Mouse (Mus musculus): ENCODE measurements around the gene Saa1.

The Saa1 gene

DNA sequence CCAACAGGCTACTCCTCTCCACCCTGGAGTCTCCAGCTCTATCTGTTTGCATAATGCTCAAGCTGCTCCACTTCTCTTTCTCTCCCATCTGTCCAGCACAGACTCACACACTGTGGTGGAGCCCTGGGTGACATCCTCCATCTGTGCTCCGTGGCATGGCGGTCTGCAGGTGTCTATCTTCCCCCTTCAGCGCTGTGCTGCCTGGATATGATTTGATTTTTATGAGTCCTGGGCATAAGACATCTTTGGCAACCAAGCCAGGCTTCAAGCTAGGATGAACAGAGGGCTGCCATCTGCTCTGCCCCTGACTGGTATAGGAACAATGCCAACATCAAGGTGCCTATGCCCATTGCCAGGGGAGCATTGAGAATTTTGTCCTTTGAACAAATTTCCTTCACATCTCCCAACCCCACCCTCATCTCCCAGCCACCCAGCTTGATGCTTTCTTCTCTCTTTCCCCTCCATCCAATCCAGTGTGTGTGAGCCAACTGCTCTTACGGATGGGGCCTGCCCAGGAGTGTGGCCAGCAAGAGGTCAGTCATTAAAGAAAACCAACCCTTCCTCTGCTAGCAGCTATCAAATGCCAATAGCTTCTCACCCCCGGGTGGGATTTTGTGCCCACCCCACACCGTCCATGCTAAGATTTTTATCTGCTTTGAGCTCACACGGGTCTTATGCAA lies 24.0 kb downstream of the Saa1 start:
- DNase-seq (ENCODE audit: low spot score): no peak

DNA sequence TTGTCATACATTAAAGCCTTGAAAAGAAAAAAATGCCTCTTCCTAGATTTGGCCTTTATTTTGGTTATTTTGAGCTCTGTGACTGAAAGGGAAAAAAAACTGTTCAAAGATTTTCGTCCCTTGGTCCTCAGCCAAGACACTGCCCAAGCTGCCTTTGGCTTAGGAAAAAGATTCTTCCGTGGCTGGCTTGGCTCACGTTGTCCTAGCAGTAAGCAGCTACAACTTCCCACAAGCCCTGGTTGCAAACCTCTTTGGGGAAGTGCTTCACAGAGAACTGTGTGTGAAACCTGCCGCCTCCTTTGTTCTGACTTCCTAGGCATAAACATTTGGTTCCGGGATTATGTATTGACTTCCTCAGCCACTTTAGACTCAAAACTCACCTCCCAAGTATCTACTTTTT lies 25.9 kb downstream of the Saa1 start:
- DNase-seq (ENCODE audit: low spot score): no peak

DNA sequence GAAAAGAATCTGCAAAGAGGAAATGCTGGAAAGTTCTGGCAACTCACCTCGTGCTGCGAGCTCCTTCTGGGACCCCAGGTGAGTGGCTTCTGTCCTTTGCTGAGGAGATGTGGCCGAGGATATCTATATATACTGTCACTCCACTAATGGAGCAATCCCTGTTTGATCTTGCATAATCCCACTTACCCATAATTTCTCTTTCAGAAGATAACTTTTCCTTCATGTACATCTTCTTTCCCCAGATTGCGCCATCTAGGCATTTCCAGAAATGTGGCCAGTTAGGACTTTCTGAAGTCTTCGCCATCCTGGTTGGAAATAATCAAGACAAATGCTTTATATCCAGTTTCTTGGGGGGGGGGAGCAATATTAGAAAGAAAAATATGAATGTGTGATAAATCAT lies 27.2 kb downstream of the Saa1 start, which contains the start of gene Saa3:
Gene Saa3, minus strand, starts transcription at position 101 of the 400 bp plus-strand sequence.
- DNase-seq (ENCODE audit: low spot score): no peak

DNA sequence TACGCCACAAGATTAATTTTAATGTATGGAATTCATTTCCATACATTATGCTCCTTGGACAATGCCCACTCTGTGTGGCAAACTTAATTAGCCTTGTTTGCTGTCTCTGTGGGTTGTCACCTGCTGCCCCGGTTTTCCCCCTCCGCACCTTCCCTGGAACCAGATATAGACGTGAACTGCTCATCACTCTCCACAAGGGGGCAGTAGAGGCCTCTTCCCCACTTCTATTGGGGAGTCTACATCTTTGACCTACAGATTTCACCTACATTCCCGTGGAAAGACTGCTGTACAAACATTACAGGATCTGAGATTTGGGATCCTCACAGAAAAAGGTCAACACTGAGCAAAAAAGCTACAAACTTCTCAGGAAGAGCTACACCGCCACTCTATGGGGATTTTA lies 28.3 kb downstream of the Saa1 start:
- DNase-seq (ENCODE audit: low spot score): no peak

DNA sequence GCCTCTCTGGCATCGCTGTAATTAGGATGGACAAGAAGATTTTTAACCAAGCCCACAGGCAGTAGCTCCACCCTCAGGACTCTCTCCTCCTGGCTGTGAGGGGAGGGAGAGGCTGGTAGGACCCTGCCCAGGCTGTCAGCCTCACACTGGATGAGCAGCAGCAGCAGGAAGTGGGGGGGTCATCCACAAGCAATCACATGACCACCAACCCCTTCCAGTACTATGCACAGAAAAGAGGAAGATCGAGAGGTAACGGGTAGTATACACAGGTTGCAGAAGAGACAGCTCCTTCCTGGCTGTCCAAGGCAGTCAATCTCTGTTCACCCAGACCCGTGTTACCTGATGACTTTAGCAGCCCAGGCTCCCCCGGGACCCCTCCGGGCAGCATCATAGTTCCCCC lies 30.5 kb downstream of the Saa1 start:
- no peak for DNase-seq (ENCODE audit: low spot score)

DNA sequence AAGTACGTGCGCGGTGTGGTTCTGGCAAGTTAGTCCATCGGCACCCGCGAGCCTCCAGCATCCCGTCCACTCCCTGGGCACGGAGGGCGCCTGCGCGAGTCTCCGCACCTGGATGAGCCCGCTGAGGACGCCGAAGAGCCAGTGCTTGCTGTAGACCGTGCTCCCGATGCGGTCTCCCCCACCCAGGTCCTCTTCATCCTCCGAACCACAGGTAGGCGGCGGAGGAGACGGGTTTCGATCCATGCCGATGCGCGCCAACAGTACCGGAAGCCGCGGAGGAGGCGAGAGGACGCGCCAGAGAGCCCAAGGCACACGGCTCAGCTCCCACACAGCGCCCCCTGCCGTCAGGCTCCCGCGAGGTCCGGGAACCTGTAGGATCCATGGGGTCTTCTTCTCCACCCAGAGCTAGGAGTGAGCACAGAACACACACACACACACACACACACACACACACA lies 32.4 kb downstream of the Saa1 start, which contains the start of gene Saal1:
Gene Saal1, minus strand, starts transcription at position 291 of the 455 bp plus-strand sequence.
- peak; percentile 51 for DNase-seq (ENCODE audit: low spot score)

DNA sequence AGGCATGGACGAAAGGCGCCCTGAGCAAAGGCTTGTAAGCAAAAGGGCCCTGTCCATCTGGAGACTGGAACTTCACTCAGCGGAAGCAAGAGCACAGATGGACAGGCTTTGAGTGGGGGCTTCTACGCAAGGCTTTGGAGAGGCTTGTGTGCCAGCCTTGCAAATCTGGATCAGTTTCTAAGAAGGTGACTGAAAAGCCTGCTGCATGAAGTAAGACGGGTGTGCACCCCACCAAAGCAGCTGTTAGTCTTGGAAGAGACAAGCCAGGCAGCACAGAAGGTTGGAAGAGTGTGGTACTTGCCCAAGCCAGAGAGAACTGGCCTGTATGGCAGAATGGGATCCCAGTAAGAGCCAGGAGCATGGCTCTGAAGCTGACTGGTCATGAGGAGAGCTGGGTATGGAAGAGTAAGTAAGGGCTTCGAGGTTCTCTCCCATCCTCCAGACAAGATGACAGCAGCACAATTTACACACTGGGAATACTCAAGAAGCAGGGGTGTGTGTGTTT lies 42.2 kb downstream of the Saa1 start:
- DNase-seq (ENCODE audit: low spot score): no peak

DNA sequence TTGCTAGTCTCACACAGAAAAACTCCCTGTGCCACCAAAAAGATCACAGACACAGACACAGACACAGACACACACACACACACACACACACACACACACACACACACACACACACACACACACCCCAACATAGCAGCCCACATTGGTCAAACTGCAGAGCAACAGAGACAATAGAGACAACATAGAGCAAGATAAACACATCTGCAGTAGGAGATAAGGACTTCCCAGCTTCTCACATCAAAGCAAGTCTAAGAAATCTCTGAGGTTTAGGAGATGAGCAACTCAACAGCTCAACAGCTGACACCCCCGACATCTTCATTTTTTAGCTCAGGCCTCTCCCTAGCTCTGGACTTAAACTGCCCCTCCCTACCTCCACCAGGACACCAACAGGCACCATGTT lies 46.0 kb downstream of the Saa1 start:
- DNase-seq (ENCODE audit: low spot score): no peak

Measured in layer of hippocampus, adult 9-10 months (tissue).